Mouse (Mus musculus) E14TG2a.4 (cell line): ENCODE results near the gene Serf1.

Source experiments
- CTCF ChIP-seq: conservative IDR thresholded peaks from 2 replicates; pipeline ENCODE4 v1.5.1; 2014; ENCODE audit warnings: low read length
- POU5F1 ChIP-seq: IDR thresholded peaks from 2 replicates; pipeline ENCODE4 v1.6.1; 2014; ENCODE audit warnings: low read length, borderline replicate concordance

DNA sequence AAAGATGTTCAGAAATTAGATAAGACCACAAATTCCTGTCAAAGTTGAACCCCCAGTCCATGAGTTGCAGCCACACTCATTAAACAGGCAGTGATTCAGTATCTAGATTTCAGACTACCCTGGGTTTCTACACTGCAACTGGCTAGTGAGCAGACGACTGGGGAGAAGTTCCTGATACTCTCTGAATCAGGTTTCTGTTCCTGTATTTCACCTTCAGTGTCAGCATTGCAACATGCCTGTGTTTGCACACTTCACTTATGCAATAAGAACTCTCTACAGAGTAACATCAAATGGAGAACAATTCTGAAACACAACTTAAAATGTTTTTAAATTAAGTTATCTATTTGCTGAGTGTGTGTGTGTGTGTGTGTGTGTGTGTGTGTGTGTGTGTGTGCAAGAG, 44.8 kb downstream of the Serf1 start:
- no peak for TF ChIP-seq CTCF
- no peak for TF ChIP-seq POU5F1
